Mouse (Mus musculus): ENCODE measurements around the gene Pwwp2b. TPM values are rescaled to one million over a fixed set of nuclear protein-coding genes. Genes with fewer than 3 reads are reported as not detected.
A peak's percentile ranks its signal among the peaks of the same experiment; 100 is the strongest.

The Pwwp2b gene
- polyA plus RNA-seq, 1 experiment, result 7.5 TPM

GRCm38 (mm10) chr7:139249406-139250210 lies 1.3 kb downstream of the Pwwp2b start:
- Histone ChIP-seq H3K4me3 (ENCODE audit: low read depth, low read length) (peak overlapping the region; percentile 83; the same call in 1 of the 2 replicates), H3K4me1 (ENCODE audit: control insufficient read depth, insufficient read depth, low read length) (peaks cover 8% of the 10 kb centered on the region), H3K36me3 (ENCODE audit: control insufficient read depth, insufficient read depth, low read length, poor library complexity, severe bottlenecking) (no peaks in the 10 kb centered on the region), H3K27ac (ENCODE audit: insufficient read depth, low read length) (no peak overlapping the region), H3K27me3 (ENCODE audit: control insufficient read depth, insufficient read depth, low read length, poor library complexity, severe bottlenecking) (0 out of 2 replicates have a peak, but pooled peaks cover 3% of the 10 kb centered on the region), H3K9ac (ENCODE audit: low read depth, poor library complexity, severe bottlenecking) (no peak overlapping the region), H3K9me3 (replicated peaks; ENCODE audit: control insufficient read depth, insufficient read depth, low read length, poor library complexity, severe bottlenecking) (no peaks in the 10 kb centered on the region)
- TF ChIP-seq CTCF (IDR thresholded peaks at IDR 0.05; ENCODE audit: low read depth, low read length), result no peak
- no peak for TF ChIP-seq EP300 (IDR thresholded peaks at IDR 0.05; ENCODE audit: insufficient read depth, low read depth, low read length)
- TF ChIP-seq POLR2A (IDR thresholded peaks at IDR 0.05; ENCODE audit: insufficient read depth, low read length), result no peak

- no peak overlapping the region for H3K9ac ChIP-seq (ENCODE audit: low read depth, poor library complexity, severe bottlenecking)
- H3K27ac ChIP-seq (ENCODE audit: insufficient read depth, low read length), result no peak overlapping the region
- H3K36me3 ChIP-seq (ENCODE audit: control insufficient read depth, insufficient read depth, low read length, poor library complexity, severe bottlenecking), result no peaks in the 10 kb centered on the region
- H3K4me3 ChIP-seq (ENCODE audit: low read depth, low read length), result no peak overlapping the region
- no peaks in the 10 kb centered on the region for H3K9me3 ChIP-seq (replicated peaks; ENCODE audit: control insufficient read depth, insufficient read depth, low read length, poor library complexity, severe bottlenecking)
- H3K27me3 ChIP-seq (ENCODE audit: control insufficient read depth, insufficient read depth, low read length, poor library complexity, severe bottlenecking), result 0 out of 2 replicates have a peak, but pooled peaks cover 3% of the 10 kb centered on the region
- H3K4me1 ChIP-seq (ENCODE audit: control insufficient read depth, insufficient read depth, low read length), result peaks cover 8% of the 10 kb centered on the region
- TF ChIP-seq POLR2A (IDR thresholded peaks at IDR 0.05; ENCODE audit: insufficient read depth, low read length), result no peak
- TF ChIP-seq EP300 (IDR thresholded peaks at IDR 0.05; ENCODE audit: insufficient read depth, low read depth, low read length), result no peak
- no peak for TF ChIP-seq CTCF (IDR thresholded peaks at IDR 0.05; ENCODE audit: low read depth, low read length)
Measured at GRCm38 (mm10) chr7:139251881-139252301, 3.6 kb downstream of the Pwwp2b start.

GRCm38 (mm10) chr7:139252566-139252965 lies 4.3 kb downstream of the Pwwp2b start:
- H3K9ac ChIP-seq (ENCODE audit: low read depth, poor library complexity, severe bottlenecking), result no peak overlapping the region
- TF ChIP-seq CTCF (IDR thresholded peaks at IDR 0.05; ENCODE audit: low read depth, low read length), result no peak
- no peak for TF ChIP-seq EP300 (IDR thresholded peaks at IDR 0.05; ENCODE audit: insufficient read depth, low read depth, low read length)
- no peak for TF ChIP-seq POLR2A (IDR thresholded peaks at IDR 0.05; ENCODE audit: insufficient read depth, low read length)
- H3K9me3 ChIP-seq (replicated peaks; ENCODE audit: control insufficient read depth, insufficient read depth, low read length, poor library complexity, severe bottlenecking), result no peaks in the 10 kb centered on the region
- H3K27me3 ChIP-seq (ENCODE audit: control insufficient read depth, insufficient read depth, low read length, poor library complexity, severe bottlenecking), result 0 out of 2 replicates have a peak, but pooled peaks cover 3% of the 10 kb centered on the region
- peaks cover 8% of the 10 kb centered on the region for H3K4me1 ChIP-seq (ENCODE audit: control insufficient read depth, insufficient read depth, low read length)
- no peak overlapping the region for H3K4me3 ChIP-seq (ENCODE audit: low read depth, low read length)
- no peak overlapping the region for H3K27ac ChIP-seq (ENCODE audit: insufficient read depth, low read length)
- H3K36me3 ChIP-seq (ENCODE audit: control insufficient read depth, insufficient read depth, low read length, poor library complexity, severe bottlenecking), result no peaks in the 10 kb centered on the region

- Histone ChIP-seq H3K4me1 (ENCODE audit: control insufficient read depth, insufficient read depth, low read length) (peaks cover 10% of the 10 kb centered on the region), H3K9me3 (replicated peaks; ENCODE audit: control insufficient read depth, insufficient read depth, low read length, poor library complexity, severe bottlenecking) (no peaks in the 10 kb centered on the region), H3K27me3 (ENCODE audit: control insufficient read depth, insufficient read depth, low read length, poor library complexity, severe bottlenecking) (0 out of 2 replicates have a peak, but pooled peaks cover 3% of the 10 kb centered on the region), H3K36me3 (ENCODE audit: control insufficient read depth, insufficient read depth, low read length, poor library complexity, severe bottlenecking) (no peaks in the 10 kb centered on the region), H3K4me3 (ENCODE audit: low read depth, low read length) (no peak overlapping the region), H3K27ac (ENCODE audit: insufficient read depth, low read length) (no peak overlapping the region), H3K9ac (ENCODE audit: low read depth, poor library complexity, severe bottlenecking) (no peak overlapping the region)
- TF ChIP-seq POLR2A (IDR thresholded peaks at IDR 0.05; ENCODE audit: insufficient read depth, low read length) (no peak), EP300 (IDR thresholded peaks at IDR 0.05; ENCODE audit: insufficient read depth, low read depth, low read length) (no peak), CTCF (IDR thresholded peaks at IDR 0.05; ENCODE audit: low read depth, low read length) (no peak)
Measured at GRCm38 (mm10) chr7:139252986-139253385, 4.7 kb downstream of the Pwwp2b start.

- Histone ChIP-seq H3K27ac (ENCODE audit: insufficient read depth, low read length) (no peak overlapping the region), H3K4me1 (ENCODE audit: control insufficient read depth, insufficient read depth, low read length) (peaks cover 10% of the 10 kb centered on the region), H3K36me3 (ENCODE audit: control insufficient read depth, insufficient read depth, low read length, poor library complexity, severe bottlenecking) (no peaks in the 10 kb centered on the region), H3K9ac (ENCODE audit: low read depth, poor library complexity, severe bottlenecking) (no peak overlapping the region), H3K4me3 (ENCODE audit: low read depth, low read length) (no peak overlapping the region), H3K27me3 (ENCODE audit: control insufficient read depth, insufficient read depth, low read length, poor library complexity, severe bottlenecking) (0 out of 2 replicates have a peak, but pooled peaks cover 2% of the 10 kb centered on the region), H3K9me3 (replicated peaks; ENCODE audit: control insufficient read depth, insufficient read depth, low read length, poor library complexity, severe bottlenecking) (no peaks in the 10 kb centered on the region)
- no peak for TF ChIP-seq POLR2A (IDR thresholded peaks at IDR 0.05; ENCODE audit: insufficient read depth, low read length)
- no peak for TF ChIP-seq EP300 (IDR thresholded peaks at IDR 0.05; ENCODE audit: insufficient read depth, low read depth, low read length)
- TF ChIP-seq CTCF (IDR thresholded peaks at IDR 0.05; ENCODE audit: low read depth, low read length), result no peak
Measured at GRCm38 (mm10) chr7:139253462-139253861, 5.2 kb downstream of the Pwwp2b start.

GRCm38 (mm10) chr7:139254626-139255025 lies 6.3 kb downstream of the Pwwp2b start:
- Histone ChIP-seq H3K36me3 (ENCODE audit: control insufficient read depth, insufficient read depth, low read length, poor library complexity, severe bottlenecking) (no peaks in the 10 kb centered on the region), H3K9ac (ENCODE audit: low read depth, poor library complexity, severe bottlenecking) (no peak overlapping the region), H3K27ac (ENCODE audit: insufficient read depth, low read length) (no peak overlapping the region), H3K9me3 (replicated peaks; ENCODE audit: control insufficient read depth, insufficient read depth, low read length, poor library complexity, severe bottlenecking) (no peaks in the 10 kb centered on the region), H3K4me3 (ENCODE audit: low read depth, low read length) (no peak overlapping the region), H3K27me3 (ENCODE audit: control insufficient read depth, insufficient read depth, low read length, poor library complexity, severe bottlenecking) (no peaks in the 10 kb centered on the region), H3K4me1 (ENCODE audit: control insufficient read depth, insufficient read depth, low read length) (peaks cover 12% of the 10 kb centered on the region)
- TF ChIP-seq EP300 (IDR thresholded peaks at IDR 0.05; ENCODE audit: insufficient read depth, low read depth, low read length) (no peak), CTCF (IDR thresholded peaks at IDR 0.05; ENCODE audit: low read depth, low read length) (no peak), POLR2A (IDR thresholded peaks at IDR 0.05; ENCODE audit: insufficient read depth, low read length) (no peak)

All from ES-Bruce4 (cell line).